Mouse (Mus musculus) spleen, embryonic (tissue): Measurements from ENCODE around the gene RPS10-NUDT3.

Experiments used
- CTCF ChIA-PET: fragments of 350-600 bp; sonication (Branson Sonifier 250); formaldehyde crosslinking; loops from one replicate; lab custom pipeline; 2022; lab: Charles Lee

Gene RPS10-NUDT3

GRCm38 (mm10) chr17:27642491-27643062, 7.6 kb upstream of the RPS10-NUDT3 start:
- CTCF ChIA-PET: no interaction called here

- CTCF ChIA-PET: interaction anchor here (0.7 kb wide), 1 partner anchor 65 kb away, joined by 4 read pairs; no protein-coding TSS in a partner anchor
These were observed 4.8 kb upstream of the RPS10-NUDT3 start for GRCm38 (mm10) chr17:27639851-27640250.

- CTCF ChIA-PET: interaction anchor here (0.6 kb wide), 1 partner anchor 143 kb away, joined by 3 read pairs; no protein-coding TSS in a partner anchor
These were observed 3.9 kb upstream of the RPS10-NUDT3 start for GRCm38 (mm10) chr17:27638921-27639332.

GRCm38 (mm10) chr17:27637333-27637732, 2.3 kb upstream of the RPS10-NUDT3 start:
- CTCF ChIA-PET: interaction anchor here (0.6 kb wide), 1 partner anchor 204 kb away, joined by 4 read pairs; no protein-coding TSS in a partner anchor

GRCm38 (mm10) chr17:27636132-27637020, 1.4 kb upstream of the RPS10-NUDT3 start, which contains the start of gene Rps10:
Gene Rps10 (minus strand): TSS chr17:27636669.
- CTCF ChIA-PET: interaction anchor here (0.7 to 0.9 kb wide), 2 partner anchors 105 to 433 kb away, joined by 4 to 6 read pairs; no protein-coding TSS in a partner anchor

GRCm38 (mm10) chr17:27635575-27635903, 517 bp upstream of the RPS10-NUDT3 start:
- CTCF ChIA-PET: interaction anchor here (0.6 kb wide), 1 partner anchor 311 kb away, joined by 10 read pairs; no protein-coding TSS in a partner anchor

- CTCF ChIA-PET: interaction anchor here (0.6 to 1.2 kb wide), 6 partner anchors 10 to 1648 kb away, joined by 3 to 12 read pairs (median 3); no protein-coding TSS in a partner anchor
These were observed 5.6 kb downstream of the RPS10-NUDT3 start for GRCm38 (mm10) chr17:27629249-27630020.

- CTCF ChIA-PET: interaction anchor here (0.6 to 1.2 kb wide), 2 partner anchors 9 to 95 kb away, joined by 3 read pairs; no protein-coding TSS in a partner anchor
These were observed 6.6 kb downstream of the RPS10-NUDT3 start for GRCm38 (mm10) chr17:27628376-27628775.

GRCm38 (mm10) chr17:27627451-27627850, 7.6 kb downstream of the RPS10-NUDT3 start:
- CTCF ChIA-PET: no interaction called here

- CTCF ChIA-PET: no interaction called here
These were observed 8.3 kb downstream of the RPS10-NUDT3 start for GRCm38 (mm10) chr17:27626681-27627080.

- CTCF ChIA-PET: no interaction called here
These were observed 9.4 kb downstream of the RPS10-NUDT3 start for GRCm38 (mm10) chr17:27625455-27626251.

- CTCF ChIA-PET: interaction anchor here (0.8 kb wide), 1 partner anchor 58 kb away, joined by 3 read pairs; the partner anchor contains the start of gene AI413582
These were observed 11.4 kb downstream of the RPS10-NUDT3 start, which contains the start of gene Nudt3 for GRCm38 (mm10) chr17:27623360-27624326. Gene Nudt3 (minus strand): TSS chr17:27623495.

- CTCF ChIA-PET: interaction anchor here (0.5 to 0.8 kb wide), 2 partner anchors 57 to 670 kb away, joined by 3 read pairs; partner anchors contain the start of gene AI413582
These were observed 12.2 kb downstream of the RPS10-NUDT3 start for GRCm38 (mm10) chr17:27622611-27623359.

GRCm38 (mm10) chr17:27621705-27622531, 13.1 kb downstream of the RPS10-NUDT3 start:
- CTCF ChIA-PET: interaction anchor here (0.5 kb wide), 2 partner anchors 56 to 671 kb away, joined by 3 read pairs; no protein-coding TSS in a partner anchor

GRCm38 (mm10) chr17:27621161-27621560, 13.9 kb downstream of the RPS10-NUDT3 start:
- CTCF ChIA-PET: interaction anchor here (1.0 kb wide), 1 partner anchor 19 kb away, joined by 5 read pairs; no protein-coding TSS in a partner anchor

GRCm38 (mm10) chr17:27615388-27615787, 19.6 kb downstream of the RPS10-NUDT3 start:
- CTCF ChIA-PET: interaction anchor here (0.6 kb wide), 1 partner anchor 123 kb away, joined by 9 read pairs; no protein-coding TSS in a partner anchor

GRCm38 (mm10) chr17:27613016-27613415, 22.0 kb downstream of the RPS10-NUDT3 start:
- CTCF ChIA-PET: interaction anchor here (0.6 kb wide), 1 partner anchor 430 kb away, joined by 4 read pairs; no protein-coding TSS in a partner anchor
